Mouse (Mus musculus) heart, postnatal 36 days (tissue): Measurements from ENCODE around the gene Etv6. TPM values are rescaled to one million over a fixed set of nuclear protein-coding genes. Genes with fewer than 3 reads are reported as not detected.
"Not testable (repeated sequence)": the region's sequence is repeated elsewhere in the genome, so short reads cannot be mapped to it uniquely, and the experiment has no call there.

Source experiments
- DNase-seq, 2 experiments: peaks; one replicate each; pipeline ENCODE4 v3.0.0; 2021 to 2022
- intact Hi-C: fragments of 180-260 bp; cut with DNase I; formaldehyde crosslinking; loops from one replicate; pipeline ENCODE4 v1.15.1; 2025
- total RNA-seq, 2 experiments: library from RNA; stranded (reverse); gene quantifications; 2 replicates each; pipeline ENCODE4 v1.2.3; 2021

The Etv6 gene
- total RNA-seq: 10 to 100 TPM; 11.5 to 15.0 TPM

- peak in 1 of 2 experiments; percentile 78 for DNase-seq
- intact Hi-C loops: loop anchor here (1.0 to 5.0 kb wide), 8 partner anchors 50 to 353 kb away; no protein-coding TSS in a partner anchor
Observed at GRCm38 (mm10) chr6:134035490-134036405, at the start of gene Etv6. Gene Etv6 (plus strand): TSS chr6:134035700.

GRCm38 (mm10) chr6:133986161-133986560 lies 49.3 kb upstream of the Etv6 start:
- no peak for DNase-seq
- intact Hi-C loops: no loop called here

GRCm38 (mm10) chr6:133987068-133987591 lies 48.4 kb upstream of the Etv6 start:
- intact Hi-C loops: no loop called here

GRCm38 (mm10) chr6:133988011-133988410 lies 47.5 kb upstream of the Etv6 start:
- intact Hi-C loops: no loop called here
- DNase-seq: no peak

More at GRCm38 (mm10) chr6:133987068-133987591, 48.4 kb upstream of the Etv6 start:
- DNase-seq: no peak

GRCm38 (mm10) chr6:133997461-133997860 lies 38.0 kb upstream of the Etv6 start:
- no peak for DNase-seq
- intact Hi-C loops: no loop called here

GRCm38 (mm10) chr6:133997935-133998334 lies 37.6 kb upstream of the Etv6 start:
- intact Hi-C loops: no loop called here
- DNase-seq: no peak

- intact Hi-C loops, DNase-seq: not testable (repeated sequence)
Observed at GRCm38 (mm10) chr6:134014488-134015110, 20.9 kb upstream of the Etv6 start.

GRCm38 (mm10) chr6:134018807-134019206 lies 16.7 kb upstream of the Etv6 start:
- intact Hi-C loops: no loop called here
- no peak for DNase-seq

GRCm38 (mm10) chr6:134020821-134021220 lies 14.7 kb upstream of the Etv6 start:
- intact Hi-C loops: no loop called here
- DNase-seq: no peak

- DNase-seq: no peak
- intact Hi-C loops: no loop called here
Observed at GRCm38 (mm10) chr6:134026264-134026663, 9.2 kb upstream of the Etv6 start.

GRCm38 (mm10) chr6:134027022-134027421 lies 8.5 kb upstream of the Etv6 start:
- intact Hi-C loops: no loop called here

GRCm38 (mm10) chr6:134032451-134032850 lies 3.0 kb upstream of the Etv6 start:
- intact Hi-C loops: no loop called here

More at GRCm38 (mm10) chr6:134027022-134027421, 8.5 kb upstream of the Etv6 start:
- no peak for DNase-seq

GRCm38 (mm10) chr6:134034436-134034835 lies 1.1 kb upstream of the Etv6 start:
- intact Hi-C loops: loop anchor here (2.0 kb wide), 2 partner anchors 74 to 354 kb away; no protein-coding TSS in a partner anchor
- DNase-seq: no peak

More at GRCm38 (mm10) chr6:134032451-134032850, 3.0 kb upstream of the Etv6 start:
- DNase-seq: no peak

- intact Hi-C loops: loop anchor here (1.0 to 5.0 kb wide), 7 partner anchors 50 to 354 kb away; no protein-coding TSS in a partner anchor
- peak; percentile 78 to 88 for DNase-seq
Observed at GRCm38 (mm10) chr6:134034904-134035489, 503 bp upstream of the Etv6 start.

GRCm38 (mm10) chr6:134036491-134036911 lies 1.0 kb downstream of the Etv6 start:
- intact Hi-C loops: loop anchor here (2.0 to 5.0 kb wide), 5 partner anchors 51 to 331 kb away; no protein-coding TSS in a partner anchor
- DNase-seq: no peak

- no peak for DNase-seq
- intact Hi-C loops: loop anchor here (2.0 to 5.0 kb wide), 5 partner anchors 50 to 330 kb away; no protein-coding TSS in a partner anchor
Observed at GRCm38 (mm10) chr6:134036951-134037431, 1.5 kb downstream of the Etv6 start.

- intact Hi-C loops: loop anchor here (2.0 to 5.0 kb wide), 5 partner anchors 49 to 329 kb away; no protein-coding TSS in a partner anchor
- no peak for DNase-seq
Observed at GRCm38 (mm10) chr6:134037960-134038359, 2.5 kb downstream of the Etv6 start.

GRCm38 (mm10) chr6:134038881-134039280 lies 3.4 kb downstream of the Etv6 start:
- peak; percentile 51 to 52 for DNase-seq
- intact Hi-C loops: loop anchor here (5.0 kb wide), 4 partner anchors 48 to 328 kb away; no protein-coding TSS in a partner anchor

- intact Hi-C loops: loop anchor here (5.0 kb wide), 4 partner anchors 48 to 328 kb away; no protein-coding TSS in a partner anchor
Observed at GRCm38 (mm10) chr6:134039351-134039750, 3.9 kb downstream of the Etv6 start.

GRCm38 (mm10) chr6:134040312-134040711 lies 4.8 kb downstream of the Etv6 start:
- DNase-seq: no peak
- intact Hi-C loops: no loop called here

More at GRCm38 (mm10) chr6:134039351-134039750, 3.9 kb downstream of the Etv6 start:
- DNase-seq: no peak
